Mouse (Mus musculus): ENCODE data around the gene Tubb4b.

The Tubb4b gene

GRCm38 (mm10) chr2:25195211-25196156 is 29.0 kb downstream of the Tubb4b start:
- no peak for ATAC-seq (ENCODE audit: insufficient number of reproducible peaks, low FRiP score, low TSS enrichment)

- no peak for ATAC-seq (ENCODE audit: insufficient number of reproducible peaks, low FRiP score, low TSS enrichment)
Observed at GRCm38 (mm10) chr2:25194486-25195171, 29.9 kb downstream of the Tubb4b start.

- no peak for ATAC-seq (ENCODE audit: insufficient number of reproducible peaks, low FRiP score, low TSS enrichment)
Observed at GRCm38 (mm10) chr2:25194006-25194405, 30.5 kb downstream of the Tubb4b start.

- peak; percentile 93 for ATAC-seq (ENCODE audit: insufficient number of reproducible peaks, low FRiP score, low TSS enrichment)
Observed at GRCm38 (mm10) chr2:25193330-25193770, 31.2 kb downstream of the Tubb4b start.

- ATAC-seq (ENCODE audit: insufficient number of reproducible peaks, low FRiP score, low TSS enrichment) = no peak
Observed at GRCm38 (mm10) chr2:25187841-25188240, 36.7 kb downstream of the Tubb4b start.

- no peak for ATAC-seq (ENCODE audit: insufficient number of reproducible peaks, low FRiP score, low TSS enrichment)
Observed at GRCm38 (mm10) chr2:25186575-25186930, 37.9 kb downstream of the Tubb4b start.

GRCm38 (mm10) chr2:25185625-25186574 is 38.6 kb downstream of the Tubb4b start:
- no peak for ATAC-seq (ENCODE audit: insufficient number of reproducible peaks, low FRiP score, low TSS enrichment)

- ATAC-seq (ENCODE audit: insufficient number of reproducible peaks, low FRiP score, low TSS enrichment) = no peak
Observed at GRCm38 (mm10) chr2:25184496-25184895, 40.0 kb downstream of the Tubb4b start.

GRCm38 (mm10) chr2:25183336-25183735 is 41.2 kb downstream of the Tubb4b start:
- ATAC-seq (ENCODE audit: insufficient number of reproducible peaks, low FRiP score, low TSS enrichment) = no peak

- ATAC-seq (ENCODE audit: insufficient number of reproducible peaks, low FRiP score, low TSS enrichment) = no peak
Observed at GRCm38 (mm10) chr2:25182664-25183063, 41.8 kb downstream of the Tubb4b start.

- no peak for ATAC-seq (ENCODE audit: insufficient number of reproducible peaks, low FRiP score, low TSS enrichment)
Observed at GRCm38 (mm10) chr2:25181891-25182397, 42.6 kb downstream of the Tubb4b start.

GRCm38 (mm10) chr2:25180973-25181890 is 43.3 kb downstream of the Tubb4b start:
- ATAC-seq (ENCODE audit: insufficient number of reproducible peaks, low FRiP score, low TSS enrichment) = no peak

GRCm38 (mm10) chr2:25180478-25180903 is 44.0 kb downstream of the Tubb4b start, which contains the start of gene Nrarp:
Gene Nrarp (plus strand): TSS chr2:25180758.
- ATAC-seq (ENCODE audit: insufficient number of reproducible peaks, low FRiP score, low TSS enrichment) = peak; percentile 54; the same call in 1 of the 2 replicates

- no peak for ATAC-seq (ENCODE audit: insufficient number of reproducible peaks, low FRiP score, low TSS enrichment)
Observed at GRCm38 (mm10) chr2:25179566-25180217, 44.8 kb downstream of the Tubb4b start.

GRCm38 (mm10) chr2:25178285-25178972 is 46.1 kb downstream of the Tubb4b start:
- ATAC-seq (ENCODE audit: insufficient number of reproducible peaks, low FRiP score, low TSS enrichment) = no peak

- no peak for ATAC-seq (ENCODE audit: insufficient number of reproducible peaks, low FRiP score, low TSS enrichment)
Observed at GRCm38 (mm10) chr2:25177685-25178084, 46.8 kb downstream of the Tubb4b start.

GRCm38 (mm10) chr2:25177076-25177475 is 47.4 kb downstream of the Tubb4b start:
- no peak for ATAC-seq (ENCODE audit: insufficient number of reproducible peaks, low FRiP score, low TSS enrichment)

- ATAC-seq (ENCODE audit: insufficient number of reproducible peaks, low FRiP score, low TSS enrichment) = no peak
Observed at GRCm38 (mm10) chr2:25176573-25176972, 47.9 kb downstream of the Tubb4b start.

Measured in cerebellum, adult (tissue).